Mouse (Mus musculus) cortical plate, adult 2 months (tissue): ENCODE data around the gene Cyp2t4.

ENCODE experiments used
- CTCF ChIP-seq: fragments of 200-500 bp; IDR thresholded peaks from 2 replicates; pipeline ENCODE4 v1.5.1; 2011; ENCODE audit warnings: mild to moderate bottlenecking, control low read depth, low read length; ENCODE audit not compliant: insufficient read depth; ENCODE audit errors: extremely low read depth
- POLR2A ChIP-seq: fragments of 200-500 bp; IDR thresholded peaks from 2 replicates; pipeline ENCODE4 v1.6.1; 2011; ENCODE audit warnings: mild to moderate bottlenecking, low read length, control low read depth; ENCODE audit not compliant: insufficient read depth; ENCODE audit errors: extremely low read depth

DNA sequence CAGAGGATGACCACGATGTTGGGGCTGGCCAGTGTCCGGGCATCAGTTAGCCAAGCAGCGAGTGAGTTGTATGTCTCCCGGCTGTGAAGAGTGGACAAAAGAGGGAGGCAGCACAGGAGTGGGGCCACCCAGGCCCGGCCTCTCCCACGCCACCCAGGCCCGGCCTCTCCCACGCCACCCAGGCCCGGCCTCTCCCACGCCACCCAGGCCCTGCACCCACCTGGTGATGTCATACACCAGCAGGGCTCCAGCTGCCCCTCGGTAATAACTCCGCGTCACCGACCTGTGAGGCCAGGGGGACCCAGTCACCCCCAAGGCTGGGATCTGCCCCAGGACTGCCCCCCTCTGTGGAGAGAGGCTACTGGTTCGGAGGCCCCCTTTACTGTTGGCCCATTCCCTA lies 21.0 kb downstream of the Cyp2t4 start:
- TF ChIP-seq CTCF (no peak), POLR2A (no peak)
